Mouse (Mus musculus) heart, postnatal 0 days (tissue): Measurements from ENCODE around the gene Dcdc2a. TPM values are rescaled to one million over a fixed set of nuclear protein-coding genes. Genes with fewer than 3 reads are reported as not detected.

Source experiments
- ATAC-seq: fragments of 200-750 bp; cut with Nextera tagmentation; 2 replicates; pipeline ENCODE4 v1.8.0; 2017; ENCODE audit warnings: low read depth, moderate number of reproducible peaks, moderate library complexity; ENCODE audit not compliant: insufficient read depth
- DNase-seq: peaks from one replicate; pipeline ENCODE4 v3.0.0-alpha.2; 2016; ENCODE audit warnings: low spot score
- H3K27ac ChIP-seq: fragments of 300-500 bp; sonication (generic); 2 replicates; pipeline ENCODE4 v1.5.1; 2014; ENCODE audit warnings: low read depth, mild to moderate bottlenecking
- H3K27me3 ChIP-seq: fragments of 300-500 bp; sonication (generic); 2 replicates; pipeline ENCODE4 v1.6.1; 2014; ENCODE audit warnings: low read length, mixed read lengths; ENCODE audit not compliant: control insufficient read depth, insufficient read depth
- H3K36me3 ChIP-seq: fragments of 300-500 bp; sonication (generic); replicated peaks from 2 replicates; pipeline ENCODE4 v1.6.1; 2014; ENCODE audit warnings: low read length, mixed read lengths; ENCODE audit not compliant: control insufficient read depth, insufficient read depth
- H3K4me1 ChIP-seq: fragments of 300-500 bp; sonication (generic); 2 replicates; pipeline ENCODE4 v1.6.1; 2014; ENCODE audit warnings: antibody characterized with exemption; ENCODE audit not compliant: control insufficient read depth, insufficient read depth
- H3K4me2 ChIP-seq: fragments of 300-500 bp; sonication (generic); 2 replicates; pipeline ENCODE4 v1.6.1; 2014; ENCODE audit warnings: low read depth, mild to moderate bottlenecking, low read length, moderate library complexity
- H3K4me3 ChIP-seq: fragments of 300-500 bp; sonication (generic); 2 replicates; pipeline ENCODE4 v1.5.1; 2014; ENCODE audit warnings: low read depth, low read length
- H3K9ac ChIP-seq: fragments of 300-500 bp; sonication (generic); replicated peaks from 2 replicates; pipeline ENCODE4 v1.6.1; 2014; ENCODE audit warnings: low read depth, low read length, mixed read lengths
- H3K9me3 ChIP-seq: fragments of 300-500 bp; sonication (generic); replicated peaks from 2 replicates; pipeline ENCODE4 v1.6.1; 2016; ENCODE audit warnings: low read length; ENCODE audit not compliant: control insufficient read depth
- CTCF ChIP-seq: IDR thresholded peaks from 2 replicates; pipeline ENCODE4 v1.5.1; 2016; ENCODE audit warnings: antibody characterized with exemption, control low read depth, low read depth
- EP300 ChIP-seq: IDR thresholded peaks from 2 replicates; pipeline ENCODE4 v1.6.1; 2016; ENCODE audit warnings: antibody characterized with exemption, low read depth
- WGBS: fragments of 180-500 bp; shearing (Covaris S2); extraction: QIAGEN DNeasy Blood & Tissue Kit; methylation state at CpG from one replicate; pipeline ENCODE4 v1.1.7; 2014; 5-methylcytosine and 5-hydroxymethylcytosine counted together
- polyA plus RNA-seq: library from polyadenylated mRNA; unstranded; fragments of >200 nt; fragmentation: Nextera tagmentation; extraction: Ambion mirVana; gene quantifications from 2 replicates; pipeline ENCODE4 v1.2.1, GENCODE M21; 2015
- total RNA-seq: library from RNA; depleted of rRNA; stranded (reverse); fragments of >200 nt; gene quantifications from 2 replicates; pipeline ENCODE4 v1.2.3, GENCODE M21; 2014; ENCODE audit warnings: low replicate concordance

Dcdc2a gene
- total and polyA plus RNA-seq, 2 experiments from 2014 or later: 0.49 TPM; not detected in 1

DNA sequence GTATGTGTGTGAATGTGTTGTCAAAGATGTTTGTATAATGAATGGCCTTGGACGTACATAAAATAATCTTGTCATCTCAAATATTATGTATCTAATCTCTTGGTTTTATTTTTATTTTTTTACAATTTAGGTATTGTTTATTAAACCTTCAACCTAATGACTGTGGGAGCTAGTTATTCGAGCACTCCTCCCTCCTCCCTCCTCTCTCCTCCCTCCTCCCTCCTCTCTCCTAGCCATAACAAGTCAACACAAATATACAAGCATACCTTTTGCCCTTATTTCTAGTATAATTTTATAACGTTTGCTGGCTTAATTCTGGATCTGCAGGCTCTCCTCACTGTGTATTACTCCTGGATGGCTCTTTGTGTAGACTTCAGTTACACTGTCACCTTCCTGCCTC, 134.4 kb downstream of the Dcdc2a start:
- TF ChIP-seq CTCF (no peak), EP300 (no peak)
- H3K4me3 ChIP-seq: no peak overlapping the region

DNA sequence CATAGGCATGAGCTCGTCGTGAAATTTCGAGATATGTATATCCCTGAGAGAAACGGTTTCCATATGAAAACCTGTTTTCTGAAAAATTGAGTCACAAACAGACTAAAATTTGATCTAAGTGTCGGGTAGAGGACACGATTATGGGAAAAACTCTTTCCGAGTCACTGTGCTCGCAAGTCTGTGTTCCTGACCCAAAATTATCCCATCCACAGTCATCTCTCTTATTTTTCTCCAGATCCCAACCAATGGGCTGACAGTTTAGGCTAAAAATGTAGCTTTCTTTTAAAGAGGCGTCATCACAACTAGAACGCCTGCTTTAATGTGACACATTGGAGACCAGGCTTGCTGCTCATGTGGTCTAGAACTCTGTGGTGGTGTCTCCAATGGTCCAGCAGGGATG, 139.9 kb downstream of the Dcdc2a start:
- Histone ChIP-seq H3K9ac (no peak overlapping the region), H3K4me3 (no peak overlapping the region), H3K9me3 (no peaks in the 10 kb centered on the region), H3K36me3 (no peaks in the 10 kb centered on the region), H3K4me1 (no peaks in the 10 kb centered on the region), H3K27me3 (no peaks in the 10 kb centered on the region), H3K4me2 (no peak overlapping the region), H3K27ac (no peak overlapping the region)
- no peak for DNase-seq
- no peak for TF ChIP-seq CTCF
- TF ChIP-seq EP300: no peak
- ATAC-seq: no peak
- WGBS: 84% methylated on average over 10 of the region's 10 CpGs

More for the DNA sequence above, 134.4 kb downstream of the Dcdc2a start:
- no peaks in the 10 kb centered on the region for H3K4me1 ChIP-seq
- no peak overlapping the region for H3K9ac ChIP-seq
- DNase-seq: no peak
- H3K27me3 ChIP-seq: no peaks in the 10 kb centered on the region
- no peak for ATAC-seq
- H3K36me3 ChIP-seq: no peaks in the 10 kb centered on the region
- 58% methylated on average over 3 of the region's 3 CpGs for WGBS
- no peak overlapping the region for H3K27ac ChIP-seq
- H3K4me2 ChIP-seq: no peak overlapping the region
- no peaks in the 10 kb centered on the region for H3K9me3 ChIP-seq

DNA sequence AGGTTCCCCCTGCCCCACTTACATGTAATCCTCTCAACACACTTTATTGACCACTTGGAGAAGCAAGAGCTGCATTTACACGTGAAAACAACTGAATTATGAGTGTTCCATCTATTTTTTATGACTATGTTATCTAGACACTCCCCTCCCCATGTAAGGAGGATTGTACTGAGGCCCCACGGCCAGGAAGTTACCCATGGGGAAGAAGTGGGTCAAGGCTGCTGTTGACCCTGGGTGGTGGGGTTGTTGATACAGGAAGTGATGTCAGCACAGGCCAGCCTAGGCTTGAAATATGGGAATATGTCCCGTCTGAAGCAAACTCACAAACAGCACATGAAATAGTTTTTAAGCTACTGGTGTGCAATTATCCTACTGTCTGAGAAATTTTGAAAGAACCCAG, 144.1 kb downstream of the Dcdc2a start:
- TF ChIP-seq EP300 (no peak), CTCF (no peak)
- Histone ChIP-seq H3K4me1 (no peaks in the 10 kb centered on the region), H3K9me3 (no peaks in the 10 kb centered on the region), H3K27ac (no peak overlapping the region), H3K27me3 (no peaks in the 10 kb centered on the region), H3K9ac (no peak overlapping the region), H3K36me3 (no peaks in the 10 kb centered on the region), H3K4me2 (no peak overlapping the region), H3K4me3 (no peak overlapping the region)
- no peak for DNase-seq
- ATAC-seq: no peak
- 39% methylated on average over 3 of the region's 3 CpGs for WGBS

DNA sequence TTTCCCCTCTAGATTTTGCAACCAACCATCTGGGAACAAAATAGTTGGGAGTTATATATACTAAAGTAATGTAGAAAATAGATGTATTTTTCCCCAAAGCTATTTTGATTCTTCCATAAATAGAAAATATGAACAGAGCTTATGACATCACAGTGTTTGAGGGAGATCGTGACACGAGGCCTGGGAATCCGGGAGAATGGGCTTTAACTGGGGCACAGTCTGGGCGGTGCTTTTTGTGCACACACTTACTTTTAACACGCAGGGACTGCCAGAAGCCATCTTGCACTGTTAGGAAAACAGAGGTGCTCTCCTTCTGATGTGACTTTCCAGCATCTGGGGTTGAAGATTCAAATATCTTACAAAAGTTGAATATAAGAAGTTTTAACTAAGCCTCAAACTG, 151.1 kb downstream of the Dcdc2a start:
- H3K9me3 ChIP-seq: no peaks in the 10 kb centered on the region
- no peak overlapping the region for H3K4me3 ChIP-seq
- H3K4me2 ChIP-seq: no peak overlapping the region
- H3K27me3 ChIP-seq: no peaks in the 10 kb centered on the region
- DNase-seq (no peak), ATAC-seq (no peak)
- no peaks in the 10 kb centered on the region for H3K4me1 ChIP-seq
- WGBS: 81% methylated on average over 5 of the region's 5 CpGs
- H3K36me3 ChIP-seq: no peaks in the 10 kb centered on the region
- TF ChIP-seq EP300 (no peak), CTCF (no peak)
- no peak overlapping the region for H3K27ac ChIP-seq
- H3K9ac ChIP-seq: no peak overlapping the region

DNA sequence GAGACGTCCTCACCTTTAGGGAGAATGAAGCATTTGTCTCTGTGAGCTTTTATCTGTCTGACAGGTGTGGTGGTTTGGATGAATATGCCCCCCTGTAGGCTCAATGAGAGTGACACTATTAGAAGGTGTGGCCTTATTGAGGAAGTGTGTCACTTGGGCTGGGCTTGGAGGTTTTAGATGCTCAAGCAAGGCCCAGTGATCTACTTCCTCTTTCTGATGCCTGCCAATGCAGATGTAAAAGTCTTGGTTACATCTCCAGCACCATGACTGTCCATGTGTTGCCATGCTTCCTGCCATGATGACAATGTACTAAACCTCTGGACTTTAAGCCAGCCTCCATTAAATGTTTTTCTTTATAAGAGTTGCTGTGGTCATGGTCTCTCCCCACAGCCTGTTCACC, 162.6 kb downstream of the Dcdc2a start:
- H3K4me2 ChIP-seq: no peak overlapping the region
- 74% methylated on average over 1 of the region's 1 CpGs for WGBS
- ATAC-seq (no peak), DNase-seq (no peak)
- H3K4me1 ChIP-seq: no peaks in the 10 kb centered on the region
- no peak overlapping the region for H3K4me3 ChIP-seq
- no peak overlapping the region for H3K9ac ChIP-seq
- H3K9me3 ChIP-seq: no peaks in the 10 kb centered on the region
- TF ChIP-seq EP300 (no peak), CTCF (no peak)
- no peak overlapping the region for H3K27ac ChIP-seq
- H3K27me3 ChIP-seq: no peaks in the 10 kb centered on the region
- H3K36me3 ChIP-seq: no peaks in the 10 kb centered on the region

DNA sequence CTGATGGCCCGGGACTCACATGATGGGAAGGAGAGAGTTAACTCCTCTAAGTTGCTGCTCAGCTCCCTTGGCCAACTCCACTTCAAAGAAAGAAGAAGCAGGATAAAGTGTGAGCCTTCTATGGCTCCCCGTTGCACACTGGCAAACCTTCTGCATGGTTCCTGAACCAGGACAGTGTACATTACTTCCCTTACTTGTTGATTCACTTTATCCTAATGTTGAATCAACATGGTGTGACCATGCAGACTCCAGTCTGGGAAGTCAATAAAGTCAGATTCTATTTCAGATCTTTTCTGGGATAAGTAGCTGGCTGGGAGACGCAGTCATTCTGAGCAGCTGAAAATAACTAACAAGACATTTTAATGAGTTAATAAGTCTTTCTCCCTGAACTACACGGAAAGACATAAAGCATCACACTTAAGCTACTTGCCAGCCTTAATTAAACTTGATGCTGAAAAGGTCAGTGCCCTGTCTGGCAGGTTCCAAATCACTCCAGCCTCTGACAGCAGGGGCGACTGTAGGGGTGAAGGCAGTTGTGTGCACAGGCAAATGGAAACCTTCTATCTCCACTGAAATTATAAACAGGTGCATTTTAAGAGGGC, 164.5 kb downstream of the Dcdc2a start:
- no peaks in the 10 kb centered on the region for H3K27me3 ChIP-seq
- H3K4me1 ChIP-seq: no peaks in the 10 kb centered on the region
- H3K4me3 ChIP-seq: no peak overlapping the region
- no peak overlapping the region for H3K27ac ChIP-seq
- no peaks in the 10 kb centered on the region for H3K9me3 ChIP-seq
- TF ChIP-seq EP300: no peak
- TF ChIP-seq CTCF: no peak
- 65% methylated on average over 5 of the region's 5 CpGs for WGBS
- no peaks in the 10 kb centered on the region for H3K36me3 ChIP-seq
- no peak overlapping the region for H3K9ac ChIP-seq
- no peak for ATAC-seq
- H3K4me2 ChIP-seq: no peak overlapping the region
- no peak for DNase-seq
